Mouse (Mus musculus) liver, postnatal 0 days (tissue): ENCODE data around the gene Shmt2.

Experiments
- CTCF ChIP-seq: sonication (generic); IDR thresholded peaks from 2 replicates; pipeline ENCODE4 v1.5.1; 2016; ENCODE audit warnings: antibody characterized with exemption, low read depth
- EP300 ChIP-seq: IDR thresholded peaks from 2 replicates; pipeline ENCODE4 v1.6.1; 2016; ENCODE audit warnings: antibody characterized with exemption, low read depth, mild to moderate bottlenecking

- TF ChIP-seq CTCF (no peak), EP300 (no peak)
Measured at GRCm38 (mm10) chr10:127534929-127535384, 12.7 kb upstream of the Shmt2 start.
